Mouse (Mus musculus): ENCODE results near the gene Mrgprh. TPM values are rescaled to one million over a fixed set of nuclear protein-coding genes. Genes with fewer than 3 reads are reported as not detected.

Gene Mrgprh
- polyA plus RNA-seq, 1 experiment from 2014 or later: not detected

GRCm38 (mm10) chr17:12858072-12858471 is 17.8 kb upstream of the Mrgprh start:
- 39% methylated on average over 4 of the region's 4 CpGs for WGBS
- H3K4me1 ChIP-seq (ENCODE audit: control insufficient read depth, insufficient read depth, low read length): no peaks in the 10 kb centered on the region

GRCm38 (mm10) chr17:12859006-12859520 is 16.8 kb upstream of the Mrgprh start:
- H3K4me3 ChIP-seq (ENCODE audit: low read length): no peak overlapping the region
- no peaks in the 10 kb centered on the region for H3K36me3 ChIP-seq (ENCODE audit: control insufficient read depth, insufficient read depth, low read length)
- no peaks in the 10 kb centered on the region for H3K4me1 ChIP-seq (ENCODE audit: control insufficient read depth, insufficient read depth, low read length)
- H3K9ac ChIP-seq (ENCODE audit: low read depth, low read length): no peak overlapping the region
- WGBS: 76% methylated on average over 8 of the region's 8 CpGs
- no peak overlapping the region for H3K4me2 ChIP-seq (replicated peaks; ENCODE audit: low read depth, low read length)
- no peak overlapping the region for H3K27ac ChIP-seq (ENCODE audit: low read depth, low read length)
- no peak for ATAC-seq (ENCODE audit: low FRiP score, low TSS enrichment)
- no peaks in the 10 kb centered on the region for H3K27me3 ChIP-seq (ENCODE audit: control insufficient read depth, insufficient read depth, low read length)
- H3K9me3 ChIP-seq (ENCODE audit: control insufficient read depth, low read length): no peaks in the 10 kb centered on the region

More at GRCm38 (mm10) chr17:12858072-12858471, 17.8 kb upstream of the Mrgprh start:
- Histone ChIP-seq H3K9ac (ENCODE audit: low read depth, low read length) (no peak overlapping the region), H3K4me2 (replicated peaks; ENCODE audit: low read depth, low read length) (no peak overlapping the region), H3K9me3 (ENCODE audit: control insufficient read depth, low read length) (no peaks in the 10 kb centered on the region), H3K27ac (ENCODE audit: low read depth, low read length) (no peak overlapping the region), H3K27me3 (ENCODE audit: control insufficient read depth, insufficient read depth, low read length) (no peaks in the 10 kb centered on the region), H3K36me3 (ENCODE audit: control insufficient read depth, insufficient read depth, low read length) (no peaks in the 10 kb centered on the region), H3K4me3 (ENCODE audit: low read length) (no peak overlapping the region)
- no peak for ATAC-seq (ENCODE audit: low FRiP score, low TSS enrichment)

GRCm38 (mm10) chr17:12864111-12864510 is 11.7 kb upstream of the Mrgprh start:
- no peak overlapping the region for H3K4me2 ChIP-seq (replicated peaks; ENCODE audit: low read depth, low read length)
- H3K9ac ChIP-seq (ENCODE audit: low read depth, low read length): no peak overlapping the region
- no peaks in the 10 kb centered on the region for H3K4me1 ChIP-seq (ENCODE audit: control insufficient read depth, insufficient read depth, low read length)
- ATAC-seq (ENCODE audit: low FRiP score, low TSS enrichment): no peak
- H3K36me3 ChIP-seq (ENCODE audit: control insufficient read depth, insufficient read depth, low read length): no peaks in the 10 kb centered on the region
- H3K9me3 ChIP-seq (ENCODE audit: control insufficient read depth, low read length): no peaks in the 10 kb centered on the region
- H3K4me3 ChIP-seq (ENCODE audit: low read length): no peak overlapping the region
- no peaks in the 10 kb centered on the region for H3K27me3 ChIP-seq (ENCODE audit: control insufficient read depth, insufficient read depth, low read length)
- no peak overlapping the region for H3K27ac ChIP-seq (ENCODE audit: low read depth, low read length)

GRCm38 (mm10) chr17:12865407-12865806 is 10.4 kb upstream of the Mrgprh start:
- Histone ChIP-seq H3K27ac (ENCODE audit: low read depth, low read length) (no peak overlapping the region), H3K4me3 (ENCODE audit: low read length) (no peak overlapping the region), H3K27me3 (ENCODE audit: control insufficient read depth, insufficient read depth, low read length) (no peaks in the 10 kb centered on the region), H3K9me3 (ENCODE audit: control insufficient read depth, low read length) (no peaks in the 10 kb centered on the region), H3K9ac (ENCODE audit: low read depth, low read length) (no peak overlapping the region), H3K36me3 (ENCODE audit: control insufficient read depth, insufficient read depth, low read length) (no peaks in the 10 kb centered on the region), H3K4me1 (ENCODE audit: control insufficient read depth, insufficient read depth, low read length) (no peaks in the 10 kb centered on the region), H3K4me2 (replicated peaks; ENCODE audit: low read depth, low read length) (no peak overlapping the region)
- WGBS: 70% methylated on average over 3 of the region's 3 CpGs
- ATAC-seq (ENCODE audit: low FRiP score, low TSS enrichment): no peak

GRCm38 (mm10) chr17:12866853-12867252 is 9.0 kb upstream of the Mrgprh start:
- Histone ChIP-seq H3K27me3 (ENCODE audit: control insufficient read depth, insufficient read depth, low read length) (no peaks in the 10 kb centered on the region), H3K27ac (ENCODE audit: low read depth, low read length) (no peak overlapping the region), H3K36me3 (ENCODE audit: control insufficient read depth, insufficient read depth, low read length) (no peaks in the 10 kb centered on the region), H3K9ac (ENCODE audit: low read depth, low read length) (no peak overlapping the region), H3K4me3 (ENCODE audit: low read length) (no peak overlapping the region), H3K4me1 (ENCODE audit: control insufficient read depth, insufficient read depth, low read length) (no peaks in the 10 kb centered on the region), H3K9me3 (ENCODE audit: control insufficient read depth, low read length) (no peaks in the 10 kb centered on the region), H3K4me2 (replicated peaks; ENCODE audit: low read depth, low read length) (no peak overlapping the region)
- ATAC-seq (ENCODE audit: low FRiP score, low TSS enrichment): no peak
- 89% methylated on average over 10 of the region's 10 CpGs for WGBS

GRCm38 (mm10) chr17:12868043-12868442 is 7.8 kb upstream of the Mrgprh start, which contains the start of gene Mas1:
Gene Mas1, minus strand, starts transcription at chr17:12868143.
- no peak within 1 kb of the TSS for H3K9ac ChIP-seq (ENCODE audit: low read depth, low read length)
- H3K9me3 ChIP-seq (ENCODE audit: control insufficient read depth, low read length): no peaks in the 10 kb centered on the region
- no peak within 1 kb of the TSS for H3K4me2 ChIP-seq (replicated peaks; ENCODE audit: low read depth, low read length)
- no peak for ATAC-seq (ENCODE audit: low FRiP score, low TSS enrichment)
- H3K4me3 ChIP-seq (ENCODE audit: low read length): no peak within 1 kb of the TSS
- H3K27ac ChIP-seq (ENCODE audit: low read depth, low read length): no peak within 1 kb of the TSS
- H3K36me3 ChIP-seq (ENCODE audit: control insufficient read depth, insufficient read depth, low read length): no peaks in the 10 kb centered on the region
- no peaks in the 10 kb centered on the region for H3K27me3 ChIP-seq (ENCODE audit: control insufficient read depth, insufficient read depth, low read length)
- 57% methylated on average over 2 of the region's 2 CpGs for WGBS
- H3K4me1 ChIP-seq (ENCODE audit: control insufficient read depth, insufficient read depth, low read length): no peaks in the 10 kb centered on the region

GRCm38 (mm10) chr17:12868640-12869039 is 7.2 kb upstream of the Mrgprh start:
- WGBS: 27% methylated on average over 4 of the region's 4 CpGs
- no peak overlapping the region for H3K4me3 ChIP-seq (ENCODE audit: low read length)
- no peak overlapping the region for H3K4me2 ChIP-seq (replicated peaks; ENCODE audit: low read depth, low read length)
- ATAC-seq (ENCODE audit: low FRiP score, low TSS enrichment): no peak
- H3K27ac ChIP-seq (ENCODE audit: low read depth, low read length): no peak overlapping the region
- H3K9me3 ChIP-seq (ENCODE audit: control insufficient read depth, low read length): no peaks in the 10 kb centered on the region
- no peaks in the 10 kb centered on the region for H3K4me1 ChIP-seq (ENCODE audit: control insufficient read depth, insufficient read depth, low read length)
- H3K27me3 ChIP-seq (ENCODE audit: control insufficient read depth, insufficient read depth, low read length): no peaks in the 10 kb centered on the region
- H3K9ac ChIP-seq (ENCODE audit: low read depth, low read length): no peak overlapping the region
- no peaks in the 10 kb centered on the region for H3K36me3 ChIP-seq (ENCODE audit: control insufficient read depth, insufficient read depth, low read length)

- no peaks in the 10 kb centered on the region for H3K4me1 ChIP-seq (ENCODE audit: control insufficient read depth, insufficient read depth, low read length)
- no peak overlapping the region for H3K4me3 ChIP-seq (ENCODE audit: low read length)
- H3K36me3 ChIP-seq (ENCODE audit: control insufficient read depth, insufficient read depth, low read length): no peaks in the 10 kb centered on the region
- H3K27me3 ChIP-seq (ENCODE audit: control insufficient read depth, insufficient read depth, low read length): no peaks in the 10 kb centered on the region
- H3K9ac ChIP-seq (ENCODE audit: low read depth, low read length): no peak overlapping the region
- ATAC-seq (ENCODE audit: low FRiP score, low TSS enrichment): no peak
- no peak overlapping the region for H3K4me2 ChIP-seq (replicated peaks; ENCODE audit: low read depth, low read length)
- H3K27ac ChIP-seq (ENCODE audit: low read depth, low read length): no peak overlapping the region
- H3K9me3 ChIP-seq (ENCODE audit: control insufficient read depth, low read length): no peaks in the 10 kb centered on the region; the same call in 1 of the 2 replicates
- 57% methylated on average over 16 of the region's 16 CpGs for WGBS
Observed at GRCm38 (mm10) chr17:12872275-12873028, 3.4 kb upstream of the Mrgprh start.

- peak; percentile 81 for ATAC-seq (ENCODE audit: low FRiP score, low TSS enrichment)
- Histone ChIP-seq H3K9ac (ENCODE audit: low read depth, low read length) (0 out of 2 replicates have a peak overlapping the region, but pooled peaks have one; percentile 14), H3K4me1 (ENCODE audit: control insufficient read depth, insufficient read depth, low read length) (no peaks in the 10 kb centered on the region), H3K27ac (ENCODE audit: low read depth, low read length) (no peak overlapping the region), H3K36me3 (ENCODE audit: control insufficient read depth, insufficient read depth, low read length) (no peaks in the 10 kb centered on the region), H3K4me2 (replicated peaks; ENCODE audit: low read depth, low read length) (peak overlapping the region; percentile 43), H3K27me3 (ENCODE audit: control insufficient read depth, insufficient read depth, low read length) (no peaks in the 10 kb centered on the region; the same call in 1 of the 2 replicates), H3K9me3 (ENCODE audit: control insufficient read depth, low read length) (no peaks in the 10 kb centered on the region; the same call in 1 of the 2 replicates), H3K4me3 (ENCODE audit: low read length) (no peak overlapping the region)
- 2% methylated on average over 14 of the region's 14 CpGs for WGBS
Observed at GRCm38 (mm10) chr17:12880178-12880577, 4.3 kb downstream of the Mrgprh start.

All from kidney, embryonic 14.5 days (tissue).